Mouse (Mus musculus) spleen, embryonic (tissue): ENCODE results near the gene Mrps22.

Experiments used
- CTCF ChIA-PET: fragments of 350-600 bp; sonication (Branson Sonifier 250); formaldehyde crosslinking; loops from one replicate; lab custom pipeline; 2022; lab: Charles Lee

Gene Mrps22

GRCm38 (mm10) chr9:98601156-98601836 is at the start of gene Mrps22:
Mrps22 (minus strand) TSS chr9:98601660.
- CTCF ChIA-PET, result interaction anchor here (1.0 kb wide), 1 partner anchor 38 kb away, joined by 3 read pairs; no protein-coding TSS in a partner anchor

- CTCF ChIA-PET, result no interaction called here
These were observed 49.1 kb upstream of the Mrps22 start for GRCm38 (mm10) chr9:98650547-98650946.

- CTCF ChIA-PET, result no interaction called here
These were observed 46.0 kb upstream of the Mrps22 start for GRCm38 (mm10) chr9:98647418-98647817.

GRCm38 (mm10) chr9:98645750-98646149 is 44.3 kb upstream of the Mrps22 start:
- CTCF ChIA-PET, result no interaction called here

- CTCF ChIA-PET, result interaction anchor here (0.6 kb wide), 1 partner anchor 30 kb away, joined by 10 read pairs; no protein-coding TSS in a partner anchor
These were observed 40.7 kb upstream of the Mrps22 start for GRCm38 (mm10) chr9:98642126-98642525.

- CTCF ChIA-PET, result no interaction called here
These were observed 32.1 kb upstream of the Mrps22 start for GRCm38 (mm10) chr9:98633287-98634162.

GRCm38 (mm10) chr9:98628480-98628879 is 27.0 kb upstream of the Mrps22 start:
- CTCF ChIA-PET, result no interaction called here

- CTCF ChIA-PET, result interaction anchor here (0.6 kb wide), 1 partner anchor 309 kb away, joined by 7 read pairs; no protein-coding TSS in a partner anchor
These were observed 3.4 kb upstream of the Mrps22 start for GRCm38 (mm10) chr9:98604896-98605295.

GRCm38 (mm10) chr9:98601837-98602359 is 438 bp upstream of the Mrps22 start:
- CTCF ChIA-PET, result interaction anchor here (0.7 to 1.0 kb wide), 2 partner anchors 16 to 39 kb away, joined by 3 read pairs; no protein-coding TSS in a partner anchor

- CTCF ChIA-PET, result no interaction called here
These were observed 1.4 kb downstream of the Mrps22 start for GRCm38 (mm10) chr9:98600094-98600493.

GRCm38 (mm10) chr9:98583852-98584251 is 17.6 kb downstream of the Mrps22 start:
- CTCF ChIA-PET, result no interaction called here

GRCm38 (mm10) chr9:98563137-98564126 is 38.0 kb downstream of the Mrps22 start, which contains the start of gene Copb2:
Copb2 (plus strand) TSS chr9:98563721.
- CTCF ChIA-PET, result interaction anchor here (1.0 kb wide), 1 partner anchor 38 kb away, joined by 3 read pairs; the partner anchor contains the start of gene Mrps22

GRCm38 (mm10) chr9:98544042-98544441 is 57.4 kb downstream of the Mrps22 start:
- CTCF ChIA-PET, result interaction anchor here (0.9 kb wide), 1 partner anchor 14 kb away, joined by 6 read pairs; no protein-coding TSS in a partner anchor
